Comparison of ENCODE assay signal across 8 mouse cellular contexts in genomic region chr13:62760432-62761415, GRCm38 (mm10). TPM values are rescaled to one million over a fixed set of nuclear protein-coding genes. Genes with fewer than 3 reads are reported as not detected.
DNase-seq lines count a peak whose midpoint lies in the region; TF ChIP-seq lines count a peak whose summit lies in the region.
"Not testable (repeated sequence)": the region's sequence is repeated elsewhere in the genome, so short reads cannot be mapped to it uniquely, and the experiment has no call there.

TSS of gene Platr25 (minus strand) at chr13:62760709.

- intact Hi-C loops in left cerebral cortex, adult 2 months (cut with DNase I), result loop anchor here (10.0 kb wide), 1 partner anchor 574 kb away; no protein-coding TSS in a partner anchor

- H3K27ac ChIP-seq in left cerebral cortex, adult 2 months, result not testable (repeated sequence)

- not testable (repeated sequence) for TF ChIP-seq CTCF in left cerebral cortex, adult 2 months (IDR thresholded peaks at IDR 0.05)

- DNase-seq in adrenal gland, adult (ENCODE audit: inconsistent age in 2 of 2, low spot score in 1 of 2), result peak; percentile 57 to 84
- DNase-seq in embryo, embryonic 10.5 days (ENCODE audit: low spot score), result peak; percentile 86
- peak; percentile 31 for DNase-seq in gastrocnemius, postnatal 10 days
- DNase-seq in induced T-regulatory cell, adult 2 months (ENCODE audit: low read depth), result peak; percentile 79
- DNase-seq in left cerebral cortex, adult 2 months (ENCODE audit: extremely low spot score in 1 of 2, low spot score in 2 of 2), result peak; percentile 26 to 32
- DNase-seq in lung, postnatal 4 days, result peak; percentile 66 to 70
- peak; percentile 89 for DNase-seq in retina, postnatal 1 day
- DNase-seq in urinary bladder, adult 18-20 months (ENCODE audit: low spot score in 2 of 2), result peak; percentile 35

- H3K4me3 ChIP-seq in left cerebral cortex, adult 2 months, result peak within 1 kb of the TSS; percentile 40

RNA-seq across cellular contexts. Expression of gene Platr25, which starts in this region (rescaled TPM):
- total RNA-seq in gastrocnemius, postnatal 10 days (2021), result 1 to 10 TPM; 4.1 to 5.8 TPM
- 10 to 100 TPM; 10.4 to 12.3 TPM for total RNA-seq in left cerebral cortex, adult 2 months (2021)

Comparison
In these comparisons a context has a peak if more than half of its experiments do, and no peak if none do; other contexts are left out.
1. DNase-seq: peak in every context shown above with its lines; median percentile 89 in retina, postnatal 1 day; 86 in embryo, embryonic 10.5 days; 79 in induced T-regulatory cell, adult 2 months; 70 in adrenal gland, adult; 68 in lung, postnatal 4 days; 35 in urinary bladder, adult 18-20 months; 31 in gastrocnemius, postnatal 10 days; 29 in left cerebral cortex, adult 2 months.